Mouse (Mus musculus) midbrain, embryonic 15.5 days (tissue): ENCODE measurements around the gene Ngfr. TPM values are rescaled to one million over a fixed set of nuclear protein-coding genes. Genes with fewer than 3 reads are reported as not detected.

Source experiments
- ATAC-seq: fragments of 200-750 bp; cut with Nextera tagmentation; replicated peaks from 2 replicates; pipeline ENCODE4 v1.8.0; 2017; ENCODE audit warnings: moderate TSS enrichment
- H3K27ac ChIP-seq: fragments of 300-500 bp; sonication (generic); 2 replicates; pipeline ENCODE4 v1.5.1; 2015; ENCODE audit warnings: mild to moderate bottlenecking, inconsistent platforms
- H3K27me3 ChIP-seq: fragments of 300-500 bp; sonication (generic); replicated peaks from 2 replicates; pipeline ENCODE4 v1.6.1; 2015; ENCODE audit warnings: inconsistent platforms
- H3K36me3 ChIP-seq: fragments of 300-500 bp; sonication (generic); replicated peaks from 2 replicates; pipeline ENCODE4 v1.6.1; 2015; ENCODE audit warnings: inconsistent platforms
- H3K4me1 ChIP-seq: fragments of 300-500 bp; sonication (generic); 2 replicates; pipeline ENCODE4 v1.6.1; 2015; ENCODE audit warnings: inconsistent platforms
- H3K4me2 ChIP-seq: fragments of 300-500 bp; sonication (generic); 2 replicates; pipeline ENCODE4 v1.6.1; 2015; ENCODE audit warnings: inconsistent platforms, mild to moderate bottlenecking, moderate library complexity
- H3K4me3 ChIP-seq: fragments of 300-500 bp; sonication (generic); 2 replicates; pipeline ENCODE4 v1.5.1; 2015; ENCODE audit warnings: mild to moderate bottlenecking, inconsistent platforms
- H3K9ac ChIP-seq: fragments of 300-500 bp; sonication (generic); 2 replicates; pipeline ENCODE4 v1.6.1; 2015; ENCODE audit warnings: mild to moderate bottlenecking, inconsistent platforms
- H3K9me3 ChIP-seq: fragments of 300-500 bp; sonication (generic); 2 replicates; pipeline ENCODE4 v1.6.1; 2016; ENCODE audit warnings: inconsistent platforms
- WGBS: fragments of 180-500 bp; shearing (Covaris S2); methylation state at CpG from one replicate; pipeline ENCODE4 v1.1.7; 2015; ENCODE audit warnings: mixed read lengths; 5-methylcytosine and 5-hydroxymethylcytosine counted together
- polyA plus RNA-seq: library from polyadenylated mRNA; unstranded; fragments of >200 nt; fragmentation: Nextera tagmentation; extraction: Ambion mirVana; gene quantifications from 2 replicates; pipeline ENCODE4 v1.2.1, GENCODE M21; 2015

Gene Ngfr
- polyA plus RNA-seq, 1 experiment from 2014 or later = 14.0 TPM

DNA sequence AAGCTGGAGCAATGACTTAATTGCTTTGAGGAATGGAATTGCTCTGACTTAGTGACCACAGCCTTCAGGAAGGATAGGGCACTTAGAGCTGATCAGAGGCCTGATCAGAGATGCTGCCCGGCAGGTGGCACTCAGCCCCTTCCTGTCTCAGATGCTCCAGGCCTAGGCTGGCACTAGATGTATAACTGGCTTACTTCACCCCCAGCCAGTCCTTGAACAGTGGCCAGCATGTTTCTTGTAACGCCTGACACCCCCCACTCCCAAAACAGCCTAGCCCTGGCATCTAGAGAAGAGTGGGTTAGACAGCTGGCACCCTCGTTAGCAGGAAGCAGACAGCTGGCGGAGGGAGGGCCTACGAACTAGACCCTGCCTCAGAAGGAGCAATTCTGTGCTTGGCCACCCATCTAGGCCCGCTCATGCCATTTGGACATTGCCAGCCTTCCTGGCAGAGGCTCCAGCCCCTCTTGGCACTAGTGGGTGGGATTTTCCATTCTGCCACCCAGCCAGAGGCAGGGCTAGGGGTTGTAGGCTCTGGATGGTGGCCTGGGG is 12.7 kb downstream of the Ngfr start:
- no peaks in the 10 kb centered on the region for H3K9me3 ChIP-seq
- peaks cover 15% of the 10 kb centered on the region; the same call in 1 of the 2 replicates for H3K4me1 ChIP-seq
- peak; percentile 32; the same call in 1 of the 2 replicates for ATAC-seq
- H3K4me3 ChIP-seq = no peak overlapping the region
- no peaks in the 10 kb centered on the region for H3K36me3 ChIP-seq
- H3K9ac ChIP-seq = no peak overlapping the region
- 88% methylated on average over 6 of the region's 6 CpGs for WGBS
- no peak overlapping the region for H3K4me2 ChIP-seq
- H3K27me3 ChIP-seq = peaks cover 24% of the 10 kb centered on the region
- no peak overlapping the region for H3K27ac ChIP-seq

DNA sequence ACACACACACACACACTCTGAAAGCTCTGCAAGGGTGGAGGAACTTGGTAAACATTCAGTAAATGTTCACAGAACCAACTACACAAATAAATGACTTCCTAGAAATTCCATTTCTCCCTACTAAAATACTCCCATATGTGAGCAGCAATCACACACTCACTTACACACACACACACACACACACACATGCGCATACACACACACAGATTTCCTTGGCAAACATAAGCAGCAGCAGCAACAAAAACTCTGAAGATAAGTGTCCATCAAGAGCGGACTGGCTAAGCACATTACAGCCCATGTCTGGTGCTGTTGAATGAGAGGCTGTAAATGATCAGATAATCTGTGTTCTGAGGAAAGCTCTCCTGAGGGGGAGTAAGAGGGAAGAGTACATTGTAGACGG is 15.3 kb downstream of the Ngfr start:
- no peak overlapping the region for H3K4me2 ChIP-seq
- no peak overlapping the region for H3K4me3 ChIP-seq
- no peaks in the 10 kb centered on the region for H3K36me3 ChIP-seq
- H3K27ac ChIP-seq = no peak overlapping the region
- peaks cover 10% of the 10 kb centered on the region; the same call in 1 of the 2 replicates for H3K4me1 ChIP-seq
- H3K27me3 ChIP-seq = peaks cover under 1% of the 10 kb centered on the region
- ATAC-seq = no peak
- no peak overlapping the region for H3K9ac ChIP-seq
- no peaks in the 10 kb centered on the region for H3K9me3 ChIP-seq
- 48% methylated on average over 3 of the region's 3 CpGs for WGBS

DNA sequence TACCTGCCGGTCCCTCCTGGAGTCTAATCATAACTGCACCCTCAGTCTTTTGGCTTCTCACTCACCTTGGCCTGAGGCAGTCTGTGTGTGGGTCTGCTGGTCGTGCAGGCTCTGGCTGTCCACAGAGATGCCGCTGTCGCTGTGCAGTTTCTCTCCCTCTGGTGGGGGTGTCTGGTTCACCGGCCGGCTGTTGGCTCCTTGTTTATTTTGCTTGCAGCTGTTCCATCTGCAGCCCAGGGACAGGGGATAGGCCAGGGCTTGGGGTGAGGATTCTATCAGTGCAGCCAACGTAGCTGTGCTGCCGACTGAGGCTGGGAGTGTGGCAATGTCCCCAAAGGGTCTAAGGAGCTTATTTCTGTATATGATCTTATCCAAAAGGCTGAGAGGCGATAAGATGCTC is 15.8 kb downstream of the Ngfr start:
- Histone ChIP-seq H3K9ac (no peak overlapping the region), H3K36me3 (no peaks in the 10 kb centered on the region), H3K4me1 (peaks cover 10% of the 10 kb centered on the region; the same call in 1 of the 2 replicates), H3K4me2 (no peak overlapping the region), H3K9me3 (no peaks in the 10 kb centered on the region), H3K27me3 (no peaks in the 10 kb centered on the region), H3K27ac (no peak overlapping the region), H3K4me3 (no peak overlapping the region)
- WGBS = 45% methylated on average over 9 of the region's 9 CpGs
- ATAC-seq = no peak

DNA sequence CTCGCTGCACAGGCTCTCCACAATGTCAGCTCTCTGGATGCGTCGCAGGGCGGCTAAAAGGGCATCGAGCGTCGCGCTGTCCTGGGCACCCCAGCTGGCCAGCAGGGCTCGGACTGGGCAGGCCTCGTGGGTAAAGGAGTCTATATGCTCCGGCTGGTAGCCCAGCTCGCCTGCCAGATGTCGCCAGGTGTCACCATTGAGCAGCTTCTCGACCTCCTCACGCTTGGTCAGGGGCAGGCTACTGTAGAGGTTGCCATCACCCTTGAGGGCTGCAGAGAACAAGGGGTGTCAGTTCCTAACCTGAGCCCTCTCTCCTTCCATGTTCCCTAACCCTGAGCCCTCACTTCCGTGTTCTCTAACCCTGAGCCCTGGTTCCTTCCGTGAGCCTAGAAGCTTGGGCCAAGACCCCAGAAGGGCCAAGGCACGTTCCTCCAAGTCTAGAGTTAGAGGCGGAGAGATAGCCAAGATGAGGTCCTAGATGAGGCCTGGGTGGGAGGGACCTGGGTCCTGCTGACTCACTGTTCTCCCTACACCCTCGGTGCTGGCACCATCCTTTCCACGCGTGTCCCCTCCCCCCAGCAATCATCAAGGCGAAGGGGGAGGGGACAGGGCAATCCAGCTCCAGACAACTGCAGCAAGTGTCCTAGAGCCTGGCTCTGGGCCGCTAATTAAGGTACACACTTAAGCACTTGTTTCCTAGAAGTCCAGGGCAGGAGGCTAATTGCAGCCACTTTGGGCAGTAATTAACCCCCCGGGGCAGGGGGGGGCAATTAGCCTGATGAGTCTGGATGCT is 16.5 kb downstream of the Ngfr start:
- ATAC-seq = no peak
- H3K9me3 ChIP-seq = no peaks in the 10 kb centered on the region
- no peak overlapping the region for H3K9ac ChIP-seq
- peaks cover 10% of the 10 kb centered on the region; the same call in 1 of the 2 replicates for H3K4me1 ChIP-seq
- no peak overlapping the region for H3K4me2 ChIP-seq
- no peak overlapping the region for H3K4me3 ChIP-seq
- WGBS = 60% methylated on average over 25 of the region's 25 CpGs
- no peaks in the 10 kb centered on the region for H3K36me3 ChIP-seq
- no peak overlapping the region for H3K27ac ChIP-seq
- H3K27me3 ChIP-seq = no peaks in the 10 kb centered on the region

DNA sequence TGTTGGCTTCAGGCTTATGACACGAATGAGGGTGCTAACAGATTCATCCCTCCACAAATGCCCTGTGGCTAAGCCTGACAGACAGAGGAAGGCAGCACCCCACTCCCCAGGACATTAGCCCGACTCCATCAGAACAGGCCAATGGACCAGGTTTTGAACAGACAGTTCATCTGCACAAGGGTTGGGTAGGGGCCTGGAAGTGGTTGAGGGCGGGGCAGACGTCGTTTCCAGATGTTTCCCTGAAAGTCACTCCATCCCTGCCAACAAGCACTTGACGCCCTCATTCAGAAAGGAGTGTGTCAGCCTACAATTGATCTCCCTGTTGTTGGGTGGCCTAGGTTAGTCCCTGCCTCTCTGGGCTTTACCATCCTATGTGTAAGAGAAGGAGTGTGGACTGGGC is 17.6 kb downstream of the Ngfr start:
- no peak for ATAC-seq
- no peaks in the 10 kb centered on the region for H3K9me3 ChIP-seq
- no peak overlapping the region for H3K27ac ChIP-seq
- H3K4me1 ChIP-seq = peaks cover 10% of the 10 kb centered on the region; the same call in 1 of the 2 replicates
- H3K9ac ChIP-seq = no peak overlapping the region
- 82% methylated on average over 6 of the region's 6 CpGs for WGBS
- no peak overlapping the region for H3K4me3 ChIP-seq
- no peaks in the 10 kb centered on the region for H3K36me3 ChIP-seq
- no peaks in the 10 kb centered on the region for H3K27me3 ChIP-seq
- H3K4me2 ChIP-seq = no peak overlapping the region

DNA sequence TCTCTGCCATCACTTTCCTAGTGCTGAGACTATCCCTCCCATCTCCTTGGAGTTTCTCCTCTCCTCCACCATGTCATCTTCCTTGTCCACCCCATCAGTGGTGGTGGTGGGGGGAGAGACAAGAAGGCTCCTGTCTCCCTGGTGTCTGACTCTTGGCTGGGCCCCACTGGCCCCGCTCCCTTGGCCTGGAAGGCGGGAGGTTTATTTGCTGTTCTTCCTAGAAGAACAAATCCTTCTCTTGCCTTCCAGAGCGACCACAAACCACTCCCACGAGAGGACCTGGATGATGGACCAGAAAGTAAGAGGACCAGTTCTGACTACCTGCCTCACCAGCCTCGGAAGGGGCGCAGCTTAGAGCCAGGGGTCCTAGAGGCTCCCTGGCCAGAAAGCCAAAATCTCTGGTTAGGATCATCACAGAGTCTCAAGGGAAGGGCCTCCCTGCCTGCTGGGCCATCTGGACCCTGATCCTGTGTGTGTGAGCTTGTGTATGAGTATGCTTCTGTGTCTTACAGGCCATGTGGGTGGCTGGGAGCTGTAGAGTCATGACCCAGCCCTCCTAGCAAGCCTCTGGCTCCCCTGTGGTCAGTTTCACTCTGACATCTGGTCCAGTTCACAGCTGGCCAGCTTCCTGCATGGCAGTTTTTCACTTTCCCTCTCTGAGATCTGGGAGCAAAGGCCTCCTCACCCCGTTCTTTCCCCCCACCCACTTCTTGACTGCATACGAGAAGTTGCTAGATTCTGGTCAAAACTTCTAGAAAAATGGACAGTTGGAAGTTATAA is 19.4 kb downstream of the Ngfr start:
- no peak for ATAC-seq
- Histone ChIP-seq H3K4me1 (peaks cover 10% of the 10 kb centered on the region; the same call in 1 of the 2 replicates), H3K4me3 (no peak overlapping the region), H3K27ac (no peak overlapping the region), H3K36me3 (no peaks in the 10 kb centered on the region), H3K27me3 (no peaks in the 10 kb centered on the region), H3K9ac (no peak overlapping the region), H3K9me3 (no peaks in the 10 kb centered on the region), H3K4me2 (no peak overlapping the region)
- 75% methylated on average over 8 of the region's 8 CpGs for WGBS

DNA sequence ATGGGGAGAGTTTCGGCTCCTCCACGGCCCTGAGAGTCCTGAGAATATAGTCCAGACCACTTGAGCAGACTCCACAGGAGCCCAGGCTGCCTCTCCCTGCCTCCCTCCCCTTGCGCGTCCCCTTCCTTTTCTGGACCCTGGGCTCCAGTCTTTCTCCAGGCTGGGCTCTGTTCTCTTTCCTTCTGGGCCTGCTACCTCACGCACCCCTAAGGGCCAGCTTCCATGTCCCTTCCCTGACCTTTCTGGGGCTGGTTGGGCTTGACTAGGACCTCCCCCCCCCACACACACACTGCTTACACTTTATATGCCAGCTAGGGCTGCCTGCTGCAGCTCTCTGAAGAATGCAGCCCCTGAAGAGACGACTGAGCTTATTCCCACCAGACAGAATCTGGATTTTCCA is 20.2 kb downstream of the Ngfr start:
- no peak for ATAC-seq
- 72% methylated on average over 6 of the region's 6 CpGs for WGBS
- H3K9ac ChIP-seq = no peak overlapping the region
- H3K36me3 ChIP-seq = no peaks in the 10 kb centered on the region
- no peaks in the 10 kb centered on the region for H3K27me3 ChIP-seq
- no peak overlapping the region for H3K27ac ChIP-seq
- no peak overlapping the region for H3K4me2 ChIP-seq
- peaks cover 10% of the 10 kb centered on the region; the same call in 1 of the 2 replicates for H3K4me1 ChIP-seq
- no peak overlapping the region for H3K4me3 ChIP-seq
- no peaks in the 10 kb centered on the region for H3K9me3 ChIP-seq

DNA sequence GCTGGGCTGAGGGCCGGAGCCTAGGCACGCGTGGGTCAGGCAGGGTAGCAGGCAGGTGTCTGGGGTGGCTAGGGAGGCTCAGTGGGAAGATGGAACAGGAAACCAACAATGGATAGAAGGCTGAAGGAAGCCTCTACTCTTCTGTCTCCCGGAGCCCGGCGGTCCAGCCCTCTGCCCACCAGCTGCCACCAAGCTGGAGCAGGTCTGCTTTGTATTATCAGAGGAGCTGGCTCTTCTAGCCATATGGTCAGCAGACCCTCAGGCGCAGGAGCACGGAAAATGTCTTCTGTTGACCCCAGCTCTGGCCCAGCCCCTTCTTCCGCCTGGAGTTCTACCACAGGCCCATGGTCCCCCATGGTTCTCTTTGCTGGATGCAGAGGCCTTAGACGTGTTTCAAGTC is 22.2 kb downstream of the Ngfr start:
- Histone ChIP-seq H3K9me3 (no peaks in the 10 kb centered on the region), H3K4me3 (no peak overlapping the region), H3K9ac (no peak overlapping the region), H3K27me3 (no peaks in the 10 kb centered on the region), H3K4me1 (no peaks in the 10 kb centered on the region), H3K4me2 (no peak overlapping the region), H3K27ac (no peak overlapping the region), H3K36me3 (no peaks in the 10 kb centered on the region)
- WGBS = 92% methylated on average over 10 of the region's 10 CpGs
- ATAC-seq = no peak

DNA sequence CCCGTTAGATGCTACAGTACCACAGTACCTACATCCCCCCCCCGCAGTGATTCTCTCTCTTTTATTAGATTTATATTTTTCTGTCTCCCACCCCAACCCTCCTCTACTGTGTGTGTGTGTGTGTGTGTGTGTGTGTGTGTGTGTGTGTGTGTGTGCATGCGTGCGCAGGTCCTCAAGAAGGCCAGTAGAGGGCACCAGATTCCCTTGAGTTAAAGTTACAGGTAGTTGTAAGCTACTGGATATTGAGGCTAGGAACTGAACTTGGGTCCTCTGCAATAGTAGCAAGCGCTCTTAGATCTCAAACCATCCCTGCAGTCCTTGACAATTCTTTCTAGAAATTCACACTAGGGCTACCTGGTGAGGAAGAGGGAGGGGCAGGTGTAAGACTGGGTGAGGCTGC is 23.7 kb downstream of the Ngfr start:
- Histone ChIP-seq H3K9me3 (no peaks in the 10 kb centered on the region), H3K27me3 (no peaks in the 10 kb centered on the region), H3K4me1 (0 out of 2 replicates have a peak, but pooled peaks cover 3% of the 10 kb centered on the region), H3K4me2 (no peak overlapping the region), H3K9ac (no peak overlapping the region), H3K36me3 (no peaks in the 10 kb centered on the region), H3K27ac (no peak overlapping the region), H3K4me3 (no peak overlapping the region)
- ATAC-seq = no peak
- 99% methylated on average over 5 of the region's 5 CpGs for WGBS

DNA sequence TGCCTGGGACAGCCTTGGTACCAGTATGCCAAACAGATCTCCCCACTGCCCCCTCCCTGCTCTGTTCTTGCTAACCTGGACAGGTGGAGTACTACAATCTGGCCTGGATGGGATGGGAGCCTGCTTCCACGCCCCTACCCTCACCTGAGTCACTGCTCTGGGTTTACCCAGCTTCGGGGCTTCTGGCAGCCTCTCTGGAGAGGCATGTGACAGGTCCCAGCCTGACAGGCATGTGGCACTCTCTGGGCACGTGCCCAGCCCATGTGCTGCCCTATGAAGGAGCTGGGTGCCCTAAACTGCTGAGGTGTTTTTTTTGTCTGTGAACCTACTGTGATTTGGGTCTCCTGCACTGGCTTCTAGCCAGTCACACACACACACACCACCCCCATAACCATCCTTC is 26.8 kb downstream of the Ngfr start:
- Histone ChIP-seq H3K4me3 (no peak overlapping the region), H3K9me3 (no peaks in the 10 kb centered on the region), H3K4me1 (0 out of 2 replicates have a peak, but pooled peaks cover 3% of the 10 kb centered on the region), H3K27ac (no peak overlapping the region), H3K27me3 (no peaks in the 10 kb centered on the region), H3K36me3 (no peaks in the 10 kb centered on the region), H3K9ac (no peak overlapping the region), H3K4me2 (no peak overlapping the region)
- 59% methylated on average over 3 of the region's 3 CpGs for WGBS
- ATAC-seq = no peak

DNA sequence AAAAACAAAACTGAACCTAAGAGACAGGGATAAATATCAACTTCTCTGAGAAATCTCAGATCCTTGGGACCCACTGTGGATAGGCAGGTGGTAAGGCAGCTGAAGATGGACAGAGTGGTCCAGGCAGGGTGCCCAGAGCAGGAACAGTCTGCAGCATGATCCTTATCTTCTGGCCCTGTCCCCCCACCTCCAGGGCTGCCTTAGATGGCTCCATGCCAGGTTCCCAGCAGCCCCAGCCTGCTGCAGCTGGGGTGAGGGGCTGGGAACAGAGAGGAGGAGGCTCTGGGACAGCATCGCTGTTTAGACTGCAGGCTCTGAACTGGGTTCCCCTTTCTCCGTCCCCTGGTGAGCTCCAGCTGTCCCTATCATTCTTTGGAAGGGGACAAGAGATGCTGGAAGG is 27.8 kb downstream of the Ngfr start:
- 55% methylated on average over 2 of the region's 2 CpGs for WGBS
- Histone ChIP-seq H3K4me3 (no peak overlapping the region), H3K27ac (no peak overlapping the region), H3K27me3 (no peaks in the 10 kb centered on the region), H3K9me3 (no peaks in the 10 kb centered on the region), H3K36me3 (no peaks in the 10 kb centered on the region), H3K4me1 (0 out of 2 replicates have a peak, but pooled peaks cover 3% of the 10 kb centered on the region), H3K9ac (no peak overlapping the region), H3K4me2 (no peak overlapping the region)
- no peak for ATAC-seq

DNA sequence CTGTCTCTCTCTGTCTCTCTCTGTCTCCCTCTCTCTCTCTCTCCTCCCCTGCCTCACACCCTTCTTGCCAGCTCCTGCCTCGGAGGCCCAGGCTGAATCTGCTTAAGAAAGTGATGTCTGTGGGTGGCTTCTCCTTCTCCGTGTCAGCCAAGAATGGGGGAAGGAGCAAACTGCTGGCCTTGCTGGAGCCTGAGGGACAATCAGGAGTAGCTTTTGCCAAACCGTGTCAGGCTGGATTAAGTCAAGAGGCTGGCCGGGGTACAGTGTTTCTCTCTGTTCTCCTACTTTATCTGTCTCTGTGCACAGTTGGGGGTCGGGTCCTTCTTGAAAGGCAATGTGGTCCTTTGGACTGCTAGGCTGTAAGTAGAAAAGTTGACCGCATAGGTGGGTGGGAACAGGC is 29.8 kb downstream of the Ngfr start:
- no peaks in the 10 kb centered on the region for H3K36me3 ChIP-seq
- no peaks in the 10 kb centered on the region for H3K27me3 ChIP-seq
- no peak overlapping the region for H3K4me2 ChIP-seq
- H3K27ac ChIP-seq = no peak overlapping the region
- no peak overlapping the region for H3K4me3 ChIP-seq
- WGBS = 21% methylated on average over 6 of the region's 6 CpGs
- H3K9ac ChIP-seq = no peak overlapping the region
- H3K9me3 ChIP-seq = no peaks in the 10 kb centered on the region
- ATAC-seq = no peak
- H3K4me1 ChIP-seq = 0 out of 2 replicates have a peak, but pooled peaks cover 3% of the 10 kb centered on the region
